Mouse (Mus musculus) embryo, embryonic 11 days (tissue): Measurements from ENCODE around the gene Gm42688.

Source experiments
- DNase-seq: peaks from one replicate; pipeline ENCODE4 v3.0.0-alpha.2; 2015

Gene Gm42688

DNA sequence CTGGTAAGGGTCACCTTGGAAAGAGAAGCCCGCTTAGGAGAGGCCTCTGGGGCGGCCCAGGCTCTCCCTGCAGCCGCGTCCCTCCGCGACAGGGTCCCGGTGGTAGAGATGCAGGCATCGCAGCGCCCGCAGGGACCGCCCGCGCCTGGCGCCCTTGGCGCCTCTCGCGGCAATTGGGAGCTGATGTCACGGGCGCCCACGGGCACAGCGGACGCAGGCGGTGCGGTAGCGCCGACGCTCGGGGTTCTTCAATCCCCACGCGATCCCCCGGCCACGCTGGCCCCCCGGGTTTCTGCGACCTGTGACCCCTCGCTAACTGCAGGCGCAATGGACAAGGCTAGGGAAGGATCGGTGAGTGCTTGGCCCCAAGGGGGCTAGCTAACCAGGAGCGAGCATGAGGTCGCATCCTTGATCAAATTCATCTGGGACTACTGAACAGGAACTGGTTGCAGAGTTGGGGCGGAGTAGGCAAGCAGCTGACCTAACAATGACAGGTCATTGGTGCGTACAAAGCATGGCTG is 40.9 kb downstream of the Gm42688 start:
- DNase-seq, result peak; percentile 56

DNA sequence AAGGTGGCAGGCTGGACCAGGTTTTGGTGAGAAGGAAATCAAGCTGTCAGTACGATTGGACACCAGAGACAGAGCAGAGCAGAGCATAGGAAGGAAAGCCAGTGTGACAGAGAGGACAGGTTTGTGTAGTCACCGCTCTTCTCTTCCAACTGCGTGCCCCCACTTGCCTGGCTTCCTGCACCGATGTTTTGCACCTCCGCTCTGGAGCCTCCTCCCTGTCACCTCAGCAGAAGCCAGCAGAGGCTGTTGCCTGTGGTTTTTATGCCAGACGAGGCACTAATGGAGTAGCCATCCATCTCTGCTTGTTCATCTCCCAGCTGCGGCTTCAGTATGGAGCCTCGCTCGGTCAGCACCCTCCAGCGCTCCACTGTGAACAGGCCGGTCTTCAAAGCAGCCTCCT is 41.5 kb downstream of the Gm42688 start:
- no peak for DNase-seq

DNA sequence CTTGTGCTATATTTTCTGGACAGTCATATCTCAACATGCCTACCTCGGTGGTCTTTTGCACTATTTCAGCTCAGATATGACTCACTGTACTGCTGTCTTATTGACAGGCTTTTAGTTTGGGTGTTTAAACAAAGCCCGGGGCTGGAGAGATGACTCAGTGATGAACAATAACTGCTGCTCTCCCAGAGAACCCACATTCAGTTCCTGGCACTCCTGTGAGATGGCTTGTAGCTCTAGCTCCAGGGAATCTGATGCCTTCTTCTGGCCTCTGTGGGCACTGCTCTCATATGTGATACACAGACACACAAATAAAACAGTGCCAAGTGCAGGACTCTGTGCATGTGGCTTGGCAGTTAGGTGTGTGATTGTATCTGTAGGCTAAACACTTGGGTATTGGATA is 43.8 kb downstream of the Gm42688 start:
- no peak for DNase-seq

DNA sequence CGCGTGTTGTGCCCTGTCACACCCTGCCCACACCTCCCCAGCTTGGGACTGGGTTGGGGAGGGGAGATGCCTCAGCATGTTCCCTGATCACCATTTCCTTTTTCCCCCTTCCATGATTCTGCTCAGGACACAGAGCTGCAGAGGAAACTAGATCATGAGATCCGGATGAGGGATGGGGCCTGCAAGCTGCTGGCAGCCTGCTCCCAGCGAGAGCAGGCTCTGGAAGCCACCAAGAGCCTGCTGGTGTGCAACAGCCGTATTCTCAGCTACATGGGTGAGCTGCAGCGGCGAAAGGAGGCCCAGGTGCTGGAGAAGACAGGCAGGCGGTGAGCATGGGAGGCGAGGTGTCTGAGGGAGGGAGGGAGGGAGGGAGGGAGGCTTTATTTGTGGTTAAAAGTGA is 44.4 kb downstream of the Gm42688 start:
- DNase-seq, result no peak

DNA sequence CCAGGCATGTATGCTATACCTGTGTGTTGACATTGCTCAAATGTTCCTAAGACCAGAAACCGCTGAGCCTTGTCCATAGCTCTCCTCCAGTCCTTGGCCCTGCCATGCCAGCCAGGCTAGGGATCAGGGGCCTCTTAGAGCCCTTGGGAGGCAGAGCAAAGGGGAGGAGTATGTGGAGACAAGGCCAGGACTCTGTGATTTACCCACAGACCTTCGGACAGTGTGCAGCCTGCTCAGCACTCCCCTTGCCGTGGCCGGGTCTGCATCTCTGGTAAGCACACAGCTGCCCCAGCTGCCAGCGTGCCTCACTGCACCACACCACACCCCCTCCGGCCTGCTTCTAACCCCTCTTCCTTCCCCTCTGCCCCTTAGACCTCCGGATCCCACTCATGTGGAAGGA is 45.9 kb downstream of the Gm42688 start:
- DNase-seq, result no peak

DNA sequence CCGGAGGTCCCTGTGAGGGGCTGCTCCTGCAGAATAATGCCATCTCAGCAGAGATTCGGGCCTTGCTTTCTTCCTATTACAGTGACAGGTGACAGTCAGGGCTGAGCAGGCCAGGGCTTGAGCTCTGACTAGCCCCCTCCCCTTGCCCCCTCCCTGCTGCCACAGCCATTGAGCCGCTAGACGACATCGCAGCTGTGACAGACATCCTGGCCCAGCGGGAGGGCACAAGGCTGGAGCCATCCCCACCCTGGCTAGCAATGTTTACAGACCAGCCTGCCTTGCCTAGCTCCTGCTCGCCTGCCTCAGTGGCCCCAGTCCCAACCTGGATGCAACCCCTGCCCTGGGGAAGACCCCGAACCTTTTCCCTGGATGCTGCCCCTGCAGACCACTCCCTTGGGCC is 50.3 kb downstream of the Gm42688 start:
- DNase-seq, result no peak

DNA sequence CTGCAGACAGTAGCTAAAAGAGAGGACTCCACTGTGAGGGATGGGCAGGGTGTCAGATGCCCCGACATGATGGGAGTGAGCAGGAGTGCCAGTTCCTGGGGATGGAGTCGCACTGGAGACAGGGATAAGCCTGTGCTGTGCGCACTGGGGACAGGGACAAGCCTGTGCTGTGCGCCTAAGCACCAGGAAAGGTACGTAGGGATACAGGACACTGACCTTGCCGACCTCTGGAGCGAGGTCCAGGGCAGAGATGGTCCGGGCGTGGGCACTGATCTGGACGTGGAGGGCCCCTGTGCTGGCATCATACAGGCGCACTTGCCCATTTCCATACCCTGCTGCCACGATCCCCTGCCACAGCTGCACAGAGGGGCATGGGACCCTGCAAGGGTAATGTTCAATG is 51.6 kb downstream of the Gm42688 start:
- no peak for DNase-seq

DNA sequence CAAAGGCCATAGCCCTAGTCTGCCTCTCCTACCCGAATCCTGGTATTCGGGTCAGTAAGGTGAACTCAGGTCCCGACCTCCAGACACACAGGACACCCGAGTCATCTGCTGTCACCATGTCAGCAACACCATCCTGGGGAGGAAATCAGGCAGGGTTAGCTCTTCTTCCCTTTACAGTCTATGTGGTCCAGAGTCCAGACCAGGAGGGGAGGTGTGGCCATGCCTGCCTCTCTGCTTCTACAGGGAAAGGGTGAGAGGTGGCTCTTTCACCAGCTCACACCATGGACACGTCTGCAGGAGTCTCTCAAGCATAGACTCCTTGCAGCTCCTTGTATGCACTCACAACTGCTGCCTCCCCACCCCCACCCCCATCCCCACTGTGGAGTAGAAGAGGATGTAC is 52.1 kb downstream of the Gm42688 start:
- no peak for DNase-seq

DNA sequence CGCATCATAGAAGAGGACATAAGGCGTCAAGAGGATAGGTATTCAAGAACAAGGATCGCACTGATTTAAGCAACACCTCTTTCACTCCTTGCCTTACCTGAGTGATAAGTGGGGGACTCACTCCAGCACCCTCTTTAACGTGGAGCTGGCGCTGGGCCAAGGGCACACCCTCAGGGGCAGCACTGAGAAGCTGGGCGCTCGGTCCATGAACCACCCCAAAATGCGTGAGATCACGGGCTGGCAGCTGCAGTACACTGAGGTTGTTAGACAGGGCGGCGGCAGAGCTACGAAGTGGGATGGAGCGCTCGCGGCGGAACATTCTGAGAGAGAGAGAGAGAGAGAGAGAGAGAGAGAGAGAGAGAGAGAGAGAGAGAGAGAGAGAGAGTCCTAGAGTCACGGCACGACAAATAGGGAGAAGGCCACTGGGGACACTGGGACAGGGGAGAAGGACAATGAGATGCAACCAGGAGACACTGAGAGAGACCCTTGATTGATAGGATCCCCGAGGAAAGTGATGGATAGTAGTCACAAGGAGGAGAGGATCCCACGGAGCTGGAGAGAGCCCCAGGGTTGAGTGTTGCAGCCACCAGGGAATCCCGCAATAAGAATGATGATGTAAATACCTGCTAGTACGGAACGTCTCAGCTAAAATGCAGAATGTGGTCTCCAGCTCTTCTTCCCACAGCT is 54.3 kb downstream of the Gm42688 start:
- peak; percentile 45 for DNase-seq

DNA sequence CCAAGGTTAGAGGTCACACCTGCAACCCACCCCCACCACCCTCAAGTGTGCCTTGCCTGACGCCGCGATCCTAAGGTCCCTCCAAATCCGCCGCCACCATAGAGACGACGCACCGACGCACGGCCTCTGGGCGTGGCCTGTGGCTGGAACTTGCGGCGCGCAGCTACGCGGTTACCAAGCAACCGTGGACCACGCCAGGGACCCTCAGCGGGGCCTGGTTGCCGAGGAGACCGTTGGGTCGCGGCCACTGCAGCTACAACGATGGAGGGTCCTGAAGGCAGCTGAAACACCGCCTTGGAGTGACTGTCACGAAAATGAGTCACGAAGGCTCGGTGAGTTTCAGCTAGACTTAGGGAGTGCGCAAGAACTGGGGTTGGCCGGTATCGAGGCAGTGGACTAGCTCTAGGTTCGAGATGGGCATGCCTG is 54.9 kb downstream of the Gm42688 start, which contains the start of the genes Wdr54 and 1700003E16Rik:
Gene Wdr54 (minus strand): TSS at position 139 of the 426 bp plus-strand sequence.
Gene 1700003E16Rik (plus strand): TSS at position 146 of the 426 bp plus-strand sequence.
- peak; percentile 97 for DNase-seq

DNA sequence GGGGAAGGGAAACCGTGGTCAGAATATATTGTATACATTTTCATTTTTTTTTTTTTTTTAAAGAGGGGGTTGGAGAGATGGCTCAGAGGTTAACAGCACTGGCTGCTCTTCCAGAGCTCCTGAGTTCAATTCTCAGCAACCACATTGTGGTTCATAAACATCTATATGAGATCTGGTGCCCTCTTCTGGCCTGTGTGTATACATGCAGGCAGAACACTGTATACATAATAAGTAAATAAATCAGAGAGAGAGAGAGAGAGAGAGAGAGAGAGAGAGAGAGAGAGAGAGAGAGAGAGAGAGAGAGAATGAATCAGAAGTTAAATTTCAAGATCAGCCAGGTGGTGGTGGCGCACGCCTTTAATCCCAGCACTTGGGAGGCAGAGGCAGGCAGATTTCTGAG is 58.0 kb downstream of the Gm42688 start:
- peak; percentile 86 for DNase-seq
